Mouse (Mus musculus) stomach, embryonic 16.5 days (tissue): Measurements from ENCODE around the gene Zfp54. TPM values are rescaled to one million over a fixed set of nuclear protein-coding genes. Genes with fewer than 3 reads are reported as not detected.
"Not testable (repeated sequence)": the region's sequence is repeated elsewhere in the genome, so short reads cannot be mapped to it uniquely, and the experiment has no call there.

Source experiments
- ATAC-seq: fragments of 200-750 bp; cut with Nextera tagmentation; 2 replicates; pipeline ENCODE4 v1.8.0; 2017; ENCODE audit warnings: moderate number of reproducible peaks, moderate TSS enrichment; ENCODE audit not compliant: insufficient read depth, low FRiP score
- H3K27ac ChIP-seq: fragments of 300-500 bp; sonication (generic); 2 replicates; pipeline ENCODE4 v1.5.1; 2014; ENCODE audit warnings: low read length
- H3K27me3 ChIP-seq: fragments of 300-500 bp; sonication (generic); 2 replicates; pipeline ENCODE4 v1.6.1; 2014; ENCODE audit warnings: low read length, control low read depth, mixed read lengths; ENCODE audit not compliant: control insufficient read depth, insufficient read depth
- H3K36me3 ChIP-seq: fragments of 300-500 bp; sonication (generic); 2 replicates; pipeline ENCODE4 v1.6.1; 2014; ENCODE audit warnings: low read length; ENCODE audit not compliant: control insufficient read depth, insufficient read depth
- H3K4me1 ChIP-seq: fragments of 300-500 bp; sonication (generic); 2 replicates; pipeline ENCODE4 v1.6.1; 2014; ENCODE audit warnings: low read length, control low read depth, mixed read lengths; ENCODE audit not compliant: control insufficient read depth, insufficient read depth
- H3K4me2 ChIP-seq: fragments of 300-500 bp; sonication (generic); 2 replicates; pipeline ENCODE4 v1.6.1; 2014; ENCODE audit warnings: low read depth, low read length, mixed read lengths
- H3K4me3 ChIP-seq: fragments of 300-500 bp; sonication (generic); replicated peaks from 2 replicates; pipeline ENCODE4 v1.5.1; 2014; ENCODE audit warnings: mild to moderate bottlenecking, low read length
- H3K9ac ChIP-seq: fragments of 300-500 bp; sonication (generic); 2 replicates; pipeline ENCODE4 v1.6.1; 2014; ENCODE audit warnings: low read length
- H3K9me3 ChIP-seq: fragments of 300-500 bp; sonication (generic); replicated peaks from 2 replicates; pipeline ENCODE4 v1.6.1; 2016; ENCODE audit warnings: low read length, control low read depth; ENCODE audit not compliant: control insufficient read depth
- WGBS: fragments of 180-500 bp; shearing (Covaris S2); extraction: QIAGEN DNeasy Blood & Tissue Kit; methylation state at CpG from one replicate; pipeline ENCODE4 v1.1.7; 2014; 5-methylcytosine and 5-hydroxymethylcytosine counted together
- polyA plus RNA-seq: library from polyadenylated mRNA; unstranded; fragments of >200 nt; fragmentation: Nextera tagmentation; extraction: Ambion mirVana; gene quantifications from 2 replicates; pipeline ENCODE4 v1.2.1, GENCODE M21; 2015

The Zfp54 gene
- polyA plus RNA-seq, result 7.1 and 8.2 TPM in 2 replicates

- peak within 1 kb of the TSS; percentile 92 for H3K4me2 ChIP-seq
- H3K9ac ChIP-seq, result peak within 1 kb of the TSS; percentile 71
- H3K27me3 ChIP-seq, result no peaks in the 10 kb centered on the region
- H3K27ac ChIP-seq, result peak within 1 kb of the TSS; percentile 92
- WGBS, result under 1% methylated on average over 22 of the region's 22 CpGs
- peak within 1 kb of the TSS; percentile 58 for H3K4me3 ChIP-seq
- H3K9me3 ChIP-seq, result no peaks in the 10 kb centered on the region
- peaks cover 6% of the 10 kb centered on the region for H3K4me1 ChIP-seq
- peak; percentile 100 for ATAC-seq
- no peaks in the 10 kb centered on the region for H3K36me3 ChIP-seq
Observed at GRCm38 (mm10) chr17:21422664-21423599, at the start of gene Zfp54. Zfp54 (plus strand) TSS chr17:21423227.

- Histone ChIP-seq H3K36me3 (no peaks in the 10 kb centered on the region), H3K9ac (no peak overlapping the region), H3K4me1 (no peaks in the 10 kb centered on the region), H3K4me3 (no peak overlapping the region), H3K27me3 (no peaks in the 10 kb centered on the region), H3K9me3 (no peaks in the 10 kb centered on the region), H3K4me2 (no peak overlapping the region), H3K27ac (no peak overlapping the region)
- WGBS, result 65% methylated on average over 1 of the region's 1 CpGs
- ATAC-seq, result no peak
Observed at GRCm38 (mm10) chr17:21375311-21375710, 47.7 kb upstream of the Zfp54 start.

GRCm38 (mm10) chr17:21383391-21384056, 39.5 kb upstream of the Zfp54 start, which contains the start of gene Zfp677:
Zfp677 (plus strand) TSS chr17:21383748.
- Histone ChIP-seq H3K4me1 (no peaks in the 10 kb centered on the region), H3K27ac (peak within 1 kb of the TSS; percentile 46), H3K9ac (peak within 1 kb of the TSS; percentile 75), H3K9me3 (no peaks in the 10 kb centered on the region), H3K36me3 (no peaks in the 10 kb centered on the region), H3K4me3 (peak within 1 kb of the TSS; percentile 65), H3K27me3 (no peaks in the 10 kb centered on the region), H3K4me2 (peak within 1 kb of the TSS; percentile 95)
- ATAC-seq, result peak; percentile 99
- 4% methylated on average over 20 of the region's 20 CpGs for WGBS

- H3K9ac ChIP-seq, result peak overlapping the region; percentile 75
- peak overlapping the region; percentile 95 for H3K4me2 ChIP-seq
- no peak; the same call in 1 of the 2 replicates for ATAC-seq
- H3K27ac ChIP-seq, result peak overlapping the region; percentile 46; the same call in 1 of the 2 replicates
- H3K4me1 ChIP-seq, result no peaks in the 10 kb centered on the region
- WGBS, result 10% methylated on average over 8 of the region's 8 CpGs
- peak overlapping the region; percentile 65 for H3K4me3 ChIP-seq
- H3K27me3 ChIP-seq, result no peaks in the 10 kb centered on the region
- H3K9me3 ChIP-seq, result no peaks in the 10 kb centered on the region
- H3K36me3 ChIP-seq, result no peaks in the 10 kb centered on the region
Observed at GRCm38 (mm10) chr17:21384057-21384411, 39.0 kb upstream of the Zfp54 start.

DNA sequence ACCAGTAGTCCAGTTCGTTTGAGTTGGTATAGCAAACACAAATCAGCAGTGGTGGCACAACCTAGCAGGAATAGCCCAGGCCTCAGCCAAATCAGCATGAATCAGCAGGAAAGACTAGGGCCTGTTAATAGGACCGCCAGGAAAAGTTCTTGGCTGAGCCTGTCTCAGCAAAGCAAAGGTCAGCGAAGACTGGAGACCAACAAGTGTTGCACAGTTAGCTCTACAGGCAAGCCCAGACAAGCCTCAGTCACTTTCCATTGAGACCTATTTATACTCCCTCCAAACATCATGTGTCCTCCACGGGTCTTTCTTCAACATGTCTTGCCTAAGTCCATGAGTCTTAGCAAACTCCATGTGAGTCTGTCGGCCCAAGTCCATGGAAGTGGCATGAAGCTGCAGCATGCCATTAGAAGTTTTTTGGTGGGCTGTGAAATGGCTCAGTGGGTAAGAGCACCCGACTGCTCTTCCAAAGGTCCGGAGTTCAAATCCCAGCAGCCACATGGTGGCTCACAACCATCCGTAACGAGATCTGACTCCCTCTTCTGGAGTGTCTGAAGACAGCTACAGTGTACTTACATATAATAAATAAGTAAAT, 15.9 kb downstream of the Zfp54 start:
- 73% methylated on average over 9 of the region's 9 CpGs for WGBS
- H3K4me3 ChIP-seq, H3K4me2 ChIP-seq, H3K9me3 ChIP-seq, H3K4me1 ChIP-seq, H3K36me3 ChIP-seq, H3K27me3 ChIP-seq, H3K9ac ChIP-seq, H3K27ac ChIP-seq, ATAC-seq: not testable (repeated sequence)

- ATAC-seq, result peak; percentile 76
- Histone ChIP-seq H3K9ac (peak overlapping the region; percentile 81), H3K27me3 (no peaks in the 10 kb centered on the region), H3K9me3 (no peaks in the 10 kb centered on the region), H3K27ac (peak overlapping the region; percentile 98), H3K4me3 (peak overlapping the region; percentile 76), H3K4me2 (peak overlapping the region; percentile 77), H3K4me1 (peaks cover 3% of the 10 kb centered on the region; the same call in 1 of the 2 replicates), H3K36me3 (no peaks in the 10 kb centered on the region)
- 0% methylated on average over 3 of the region's 3 CpGs for WGBS
Observed at GRCm38 (mm10) chr17:21449669-21450068, 26.6 kb downstream of the Zfp54 start.

DNA sequence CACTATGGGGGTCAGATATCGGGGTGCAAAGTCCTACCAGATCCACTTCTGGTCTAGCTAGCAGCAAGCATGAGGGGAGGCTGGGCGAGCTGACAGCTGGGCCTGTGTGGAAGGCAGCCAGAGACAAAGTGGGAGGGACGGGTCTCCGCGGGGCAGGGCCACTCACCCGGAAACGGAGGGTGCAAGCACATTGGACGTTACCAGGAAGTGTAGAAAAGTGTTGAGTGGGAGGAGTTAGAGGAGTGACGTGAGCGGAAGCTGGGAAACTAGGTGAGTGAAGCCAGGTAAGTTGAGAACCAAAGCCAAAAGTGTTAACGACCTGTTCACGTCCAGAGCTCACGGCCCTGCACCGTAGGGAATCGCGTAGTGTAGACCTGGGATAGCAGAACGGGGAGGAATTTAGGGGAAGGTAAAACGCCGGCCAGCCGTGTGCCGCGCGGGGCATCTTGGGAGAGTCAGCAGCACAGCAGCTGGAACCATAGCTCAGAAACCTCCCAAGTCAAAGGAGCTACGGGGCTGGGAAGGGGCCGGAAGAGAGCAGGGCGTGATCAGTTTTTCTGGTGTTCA, 27.2 kb downstream of the Zfp54 start, which contains the start of gene Zfp51:
Gene Zfp51, plus strand, starts transcription at position 237 of the 567 bp plus-strand sequence.
- H3K9ac ChIP-seq, result peak within 1 kb of the TSS; percentile 81

DNA sequence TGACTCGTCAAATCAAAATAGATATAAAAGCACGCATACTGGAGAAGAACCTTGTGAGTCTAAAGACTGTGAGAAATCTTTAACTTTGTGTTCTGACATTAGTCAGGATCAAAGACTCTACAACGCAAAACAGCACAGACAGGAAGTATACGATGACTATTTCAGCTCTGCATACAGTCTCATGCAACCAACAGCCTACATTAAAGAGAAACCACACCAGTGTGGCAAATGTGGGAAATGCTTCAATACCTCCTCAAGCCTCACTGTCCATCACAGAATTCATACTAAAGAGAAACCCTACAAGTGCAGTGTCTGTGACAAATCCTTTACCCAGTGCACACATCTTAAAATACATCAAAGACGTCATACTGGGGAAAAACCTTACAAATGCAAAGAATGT, 40.5 kb downstream of the Zfp54 start:
- H3K36me3 ChIP-seq, result peaks cover 16% of the 10 kb centered on the region

More for the DNA sequence above, 27.2 kb downstream of the Zfp54 start, which contains the start of gene Zfp51:
- peak within 1 kb of the TSS; percentile 76 for H3K4me3 ChIP-seq
- peak within 1 kb of the TSS; percentile 98 for H3K27ac ChIP-seq
- peak within 1 kb of the TSS; percentile 77 for H3K4me2 ChIP-seq
- H3K27me3 ChIP-seq, result no peaks in the 10 kb centered on the region
- ATAC-seq, result peak; percentile 100
- H3K4me1 ChIP-seq, result peaks cover 3% of the 10 kb centered on the region; the same call in 1 of the 2 replicates
- H3K9me3 ChIP-seq, result no peaks in the 10 kb centered on the region
- under 1% methylated on average over 26 of the region's 26 CpGs for WGBS
- H3K36me3 ChIP-seq, result no peaks in the 10 kb centered on the region

More for the DNA sequence above, 40.5 kb downstream of the Zfp54 start:
- Histone ChIP-seq H3K9ac (no peak overlapping the region), H3K4me3 (no peak overlapping the region), H3K4me2 (no peak overlapping the region), H3K27ac (no peak overlapping the region), H3K27me3 (no peaks in the 10 kb centered on the region), H3K9me3 (no peaks in the 10 kb centered on the region), H3K4me1 (no peaks in the 10 kb centered on the region)
- ATAC-seq, result no peak
- WGBS, result 88% methylated on average over 5 of the region's 5 CpGs
